Mouse (Mus musculus) bone marrow macrophage, adult 2 months (primary cell): Measurements from ENCODE around the gene Slc25a16. TPM values are rescaled to one million over a fixed set of nuclear protein-coding genes. Genes with fewer than 3 reads are reported as not detected.

Source experiments
- H3K27ac ChIP-seq: 2 replicates; pipeline ENCODE4 v1.5.1; 2012; ENCODE audit warnings: low read depth, low read length; ENCODE audit not compliant: insufficient read depth
- H3K4me1 ChIP-seq: 2 replicates; pipeline ENCODE4 v1.6.1; 2012; ENCODE audit warnings: low read length; ENCODE audit not compliant: control insufficient read depth, insufficient read depth
- H3K4me3 ChIP-seq: 2 replicates; pipeline ENCODE4 v1.5.1; 2012; ENCODE audit warnings: mild to moderate bottlenecking, low read length, moderate library complexity; ENCODE audit not compliant: insufficient read depth
- CTCF ChIP-seq: IDR thresholded peaks from 2 replicates; pipeline ENCODE4 v1.5.1; 2012; ENCODE audit warnings: low read depth, mild to moderate bottlenecking, low read length, moderate library complexity
- POLR2A ChIP-seq: IDR thresholded peaks from 2 replicates; pipeline ENCODE4 v1.6.1; 2012; ENCODE audit warnings: mild to moderate bottlenecking, low read depth, low read length, borderline replicate concordance
- polyA plus RNA-seq: library from polyadenylated mRNA; stranded (reverse); fragments of >200 nt; gene quantifications from 2 replicates; pipeline ENCODE4 v1.2.4, GENCODE M21; 2012; ENCODE audit not compliant: missing spikeins, insufficient read depth, insufficient read length

The Slc25a16 gene
- polyA plus RNA-seq, 1 experiment = 15.1 TPM

DNA sequence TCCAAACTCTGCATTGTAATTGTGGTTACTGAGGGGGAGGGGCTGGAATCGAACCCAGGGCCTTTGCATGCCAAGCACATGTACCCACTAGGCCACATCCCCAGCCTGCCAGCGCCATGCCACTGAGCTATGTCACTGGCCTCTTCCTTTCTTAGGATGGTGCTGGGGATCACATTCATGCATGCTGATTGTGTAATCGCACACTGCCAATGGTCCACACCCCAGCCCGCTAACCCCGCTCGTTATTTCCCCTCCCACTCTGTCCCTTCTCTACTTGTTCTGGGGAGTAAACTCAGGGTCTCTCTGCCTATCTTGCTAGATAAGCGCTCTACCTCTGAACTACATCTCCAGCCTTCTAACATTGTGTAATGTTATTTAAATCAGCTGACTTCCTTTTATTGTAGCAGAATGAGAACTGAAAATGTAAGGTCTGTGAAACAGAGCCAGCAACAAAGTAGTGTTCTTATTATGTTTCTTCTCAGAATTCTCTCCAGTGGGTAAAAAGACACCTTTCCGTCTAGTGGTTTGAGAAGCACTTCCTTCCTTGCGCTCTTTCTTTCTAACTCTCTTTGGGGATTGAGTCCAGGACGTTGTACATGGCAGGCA, 24.6 kb downstream of the Slc25a16 start:
- TF ChIP-seq CTCF (no peak), POLR2A (no peak)
- H3K4me3 ChIP-seq = no peak overlapping the region
- H3K27ac ChIP-seq = peak overlapping the region; percentile 69
- peaks cover 20% of the 10 kb centered on the region for H3K4me1 ChIP-seq

DNA sequence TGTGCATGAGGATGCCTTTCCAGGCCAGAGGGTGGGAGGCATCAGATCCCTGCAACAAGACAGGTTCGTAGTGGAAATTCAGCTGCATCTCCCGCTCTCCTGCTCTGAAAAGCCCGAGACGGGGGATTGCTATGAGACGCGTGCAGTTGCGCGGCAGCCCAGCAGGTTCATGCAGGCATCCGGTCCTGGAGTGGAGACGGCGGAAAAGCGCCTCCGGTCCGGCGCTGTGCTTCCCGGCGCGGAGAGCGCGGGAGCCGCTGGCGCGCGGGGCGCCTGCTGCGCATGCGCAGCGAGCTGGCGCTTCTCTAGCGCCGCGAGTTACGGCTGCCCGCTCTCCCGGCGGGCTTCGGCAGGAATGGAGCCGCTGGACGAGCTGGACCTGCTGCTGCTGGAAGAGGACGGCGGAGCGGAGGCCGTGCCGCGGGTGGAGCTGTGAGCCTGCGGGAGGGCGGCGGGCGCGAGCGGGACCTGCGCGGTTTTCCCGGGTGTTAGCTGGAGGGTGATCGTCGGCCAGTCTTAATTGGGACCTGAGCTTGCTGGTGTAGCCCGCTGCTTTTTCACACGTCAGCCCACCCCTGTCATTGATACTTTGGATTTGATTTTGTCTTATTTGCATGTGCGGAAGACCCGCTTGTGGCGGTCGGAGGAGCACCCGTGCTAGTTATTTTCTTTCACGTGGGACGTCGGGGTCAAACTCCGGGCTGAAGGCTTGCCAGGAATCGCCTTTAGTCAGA, 26.5 kb downstream of the Slc25a16 start, which contains the start of gene Dna2:
TSS of gene Dna2 (plus strand) at position 289 of the 734 bp plus-strand sequence.
- Histone ChIP-seq H3K4me3 (peak within 1 kb of the TSS; percentile 81), H3K27ac (peak within 1 kb of the TSS; percentile 66), H3K4me1 (peaks cover 20% of the 10 kb centered on the region)
- TF ChIP-seq POLR2A (no peak), CTCF (no peak)

DNA sequence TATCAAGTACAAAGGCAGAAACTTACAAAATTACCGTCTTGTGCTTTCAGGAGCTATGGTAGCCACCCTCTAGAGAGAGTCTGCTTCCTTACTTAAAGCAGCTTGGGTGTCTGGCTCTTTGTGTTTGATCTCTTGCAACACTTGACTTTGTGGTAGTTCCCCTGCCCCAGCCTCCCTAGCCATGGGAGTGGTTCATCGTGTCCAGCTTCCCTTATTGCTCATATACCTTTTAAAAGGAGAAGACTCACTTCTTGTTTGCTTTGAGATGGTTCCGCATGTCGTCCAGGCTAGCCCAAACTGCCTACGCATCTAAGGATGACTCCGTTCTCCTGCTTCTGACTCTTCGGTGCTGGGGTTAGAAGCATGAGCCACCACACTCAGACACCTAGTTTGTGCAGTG, 28.1 kb downstream of the Slc25a16 start:
- H3K4me3 ChIP-seq = no peak overlapping the region
- peak overlapping the region; percentile 27 for H3K27ac ChIP-seq
- TF ChIP-seq POLR2A (no peak), CTCF (no peak)
- peaks cover 20% of the 10 kb centered on the region for H3K4me1 ChIP-seq

DNA sequence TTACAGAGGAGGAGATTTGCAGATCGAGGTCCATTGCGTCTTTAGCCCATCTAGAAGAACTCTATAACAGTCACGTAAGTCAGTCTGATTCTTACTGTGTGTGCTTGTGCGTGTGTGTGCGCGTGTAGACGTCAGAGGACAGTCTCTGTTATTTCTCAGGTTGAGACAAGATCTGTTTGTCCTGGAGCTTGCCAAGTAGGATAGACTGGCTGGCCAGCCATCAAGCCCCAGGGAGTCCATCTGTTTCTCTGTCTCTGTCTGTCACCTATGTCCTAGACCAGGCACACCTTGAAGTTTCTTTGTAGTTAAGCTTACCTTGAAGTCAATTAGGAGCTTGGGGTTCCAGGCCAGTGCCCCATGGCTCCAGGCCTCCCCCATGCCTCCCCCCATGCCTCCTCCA, 43.5 kb downstream of the Slc25a16 start:
- Histone ChIP-seq H3K4me1 (no peaks in the 10 kb centered on the region), H3K4me3 (no peak overlapping the region), H3K27ac (no peak overlapping the region)
- TF ChIP-seq POLR2A (no peak), CTCF (no peak)

- Histone ChIP-seq H3K4me1 (no peaks in the 10 kb centered on the region), H3K4me3 (no peak overlapping the region), H3K27ac (no peak overlapping the region)
- TF ChIP-seq CTCF = no peak
- no peak for TF ChIP-seq POLR2A
Observed at GRCm38 (mm10) chr10:62965796-62966195, 45.4 kb downstream of the Slc25a16 start.

DNA sequence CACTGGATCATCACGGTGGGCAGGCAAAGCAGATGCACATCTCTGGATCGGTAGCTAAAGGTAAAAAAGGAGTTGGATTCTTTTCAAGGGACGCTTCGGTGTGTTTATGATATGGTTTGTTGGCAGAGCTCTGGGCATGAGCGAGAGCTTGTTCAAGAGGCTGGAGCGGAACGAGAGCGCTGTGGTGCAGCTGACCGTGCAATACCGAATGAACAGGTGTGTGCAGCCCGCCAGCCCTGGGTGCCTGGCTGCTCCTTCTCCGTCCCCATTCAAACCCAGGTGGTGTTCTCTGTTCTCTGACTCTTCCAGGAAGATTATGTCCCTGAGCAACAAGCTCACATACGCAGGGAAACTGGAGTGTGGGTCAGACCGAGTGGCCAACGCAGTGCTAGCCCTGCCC, 45.9 kb downstream of the Slc25a16 start:
- Histone ChIP-seq H3K4me3 (no peak overlapping the region), H3K27ac (no peak overlapping the region), H3K4me1 (no peaks in the 10 kb centered on the region)
- no peak for TF ChIP-seq POLR2A
- no peak for TF ChIP-seq CTCF

DNA sequence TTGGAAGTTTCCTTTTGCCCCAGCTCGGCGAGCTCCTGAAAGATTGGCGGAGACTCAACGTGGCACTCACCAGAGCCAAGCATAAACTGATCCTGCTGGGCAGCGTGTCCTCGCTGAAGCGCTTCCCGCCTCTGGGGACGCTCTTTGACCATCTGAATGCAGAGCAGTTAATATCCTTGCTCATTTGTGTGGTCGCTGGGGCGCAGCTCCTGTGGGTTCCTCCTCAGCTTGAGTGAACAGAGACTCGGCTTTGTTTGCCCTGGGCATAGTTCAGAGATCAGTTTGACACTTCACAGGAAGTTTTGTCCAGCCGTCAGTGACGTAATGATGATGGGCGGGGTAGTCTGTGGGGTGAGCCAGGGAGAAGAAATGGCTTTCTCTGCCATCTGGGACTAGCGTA, 51.4 kb downstream of the Slc25a16 start:
- Histone ChIP-seq H3K4me3 (no peak overlapping the region), H3K4me1 (no peaks in the 10 kb centered on the region), H3K27ac (no peak overlapping the region)
- no peak for TF ChIP-seq POLR2A
- no peak for TF ChIP-seq CTCF

GRCm38 (mm10) chr10:62979667-62980038, 59.2 kb downstream of the Slc25a16 start:
- Histone ChIP-seq H3K4me1 (peaks cover 12% of the 10 kb centered on the region), H3K27ac (no peak overlapping the region), H3K4me3 (peak overlapping the region; percentile 81)
- TF ChIP-seq POLR2A (no peak), CTCF (no peak)

GRCm38 (mm10) chr10:62980039-62980954, 59.9 kb downstream of the Slc25a16 start, which contains the start of gene Rufy2:
Rufy2 (plus strand) TSS chr10:62980223.
- H3K4me1 ChIP-seq = peaks cover 12% of the 10 kb centered on the region
- peak within 1 kb of the TSS; percentile 81 for H3K4me3 ChIP-seq
- TF ChIP-seq CTCF (peak; percentile 34; the same call in 1 of the 2 replicates), POLR2A (no peak)
- no peak within 1 kb of the TSS for H3K27ac ChIP-seq

DNA sequence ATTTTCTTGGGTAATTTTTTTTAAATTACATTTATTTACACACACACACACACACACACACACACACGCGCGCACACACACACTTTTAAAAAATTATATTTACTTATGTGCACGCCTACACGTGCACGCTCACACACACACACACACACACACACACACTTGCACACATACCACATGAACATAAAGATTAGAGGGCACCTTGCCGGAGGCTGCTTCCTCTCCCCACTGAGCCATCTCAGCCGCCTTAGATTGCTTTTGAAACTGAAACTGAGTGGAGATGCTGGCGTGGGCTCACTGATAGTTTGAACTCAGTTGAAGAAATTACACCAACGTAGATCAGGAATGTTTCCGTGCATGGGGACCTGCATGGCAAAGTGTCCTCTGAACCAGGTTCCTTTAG, 63.6 kb downstream of the Slc25a16 start:
- TF ChIP-seq POLR2A (no peak), CTCF (no peak)
- no peak overlapping the region for H3K27ac ChIP-seq

More for the DNA sequence above, 63.6 kb downstream of the Slc25a16 start:
- Histone ChIP-seq H3K4me1 (peaks cover 10% of the 10 kb centered on the region), H3K4me3 (no peak overlapping the region)
